Mouse (Mus musculus): ENCODE measurements around the gene Hhipl1. TPM values are rescaled to one million over a fixed set of nuclear protein-coding genes. Genes with fewer than 3 reads are reported as not detected.

Gene Hhipl1
- polyA plus RNA-seq, 1 experiment from 2014 or later, result 3.4 TPM

Other genes with a start within 250 kb of the Hhipl1 start
- 75.2 and 76.3 TPM in 2 replicates for gene Setd3, start 127.0 kb upstream of the Hhipl1 start, polyA plus RNA-seq (2016; fragmentation: Nextera tagmentation; extraction: Ambion mirVana)
- 3.2 and 3.9 TPM in 2 replicates for gene Ccnk, start 126.7 kb upstream of the Hhipl1 start, polyA plus RNA-seq (2016; fragmentation: Nextera tagmentation; extraction: Ambion mirVana)
- gene Ccdc85c, start 30.8 kb upstream of the Hhipl1 start, polyA plus RNA-seq (2016; fragmentation: Nextera tagmentation; extraction: Ambion mirVana), result 13.5 and 14.6 TPM in 2 replicates
- gene Cyp46a1, start 28.1 kb downstream of the Hhipl1 start, polyA plus RNA-seq (2016; fragmentation: Nextera tagmentation; extraction: Ambion mirVana), result 19.4 and 20.1 TPM in 2 replicates
- gene Eml1, start 64.7 kb downstream of the Hhipl1 start, polyA plus RNA-seq (2016; fragmentation: Nextera tagmentation; extraction: Ambion mirVana), result 95.1 and 102 TPM in 2 replicates
- gene Evl, start 248.4 kb downstream of the Hhipl1 start, polyA plus RNA-seq (2016; fragmentation: Nextera tagmentation; extraction: Ambion mirVana), result 50.0 and 55.2 TPM in 2 replicates

Measured in forebrain, embryonic 10.5 days (tissue).